Mouse (Mus musculus) olfactory bulb, adult 2 months (tissue): ENCODE data around the gene Olfr1048.

Source experiments
- CTCF ChIP-seq: fragments of 200-500 bp; IDR thresholded peaks from 2 replicates; pipeline ENCODE4 v1.5.1; 2012; ENCODE audit warnings: low read depth, mild to moderate bottlenecking, low read length, moderate library complexity; ENCODE audit not compliant: insufficient read depth
- POLR2A ChIP-seq: fragments of 200-500 bp; IDR thresholded peaks from 2 replicates; pipeline ENCODE4 v1.6.1; 2012; ENCODE audit warnings: mild to moderate bottlenecking, low read depth, low read length, moderate library complexity; ENCODE audit not compliant: insufficient read depth

DNA sequence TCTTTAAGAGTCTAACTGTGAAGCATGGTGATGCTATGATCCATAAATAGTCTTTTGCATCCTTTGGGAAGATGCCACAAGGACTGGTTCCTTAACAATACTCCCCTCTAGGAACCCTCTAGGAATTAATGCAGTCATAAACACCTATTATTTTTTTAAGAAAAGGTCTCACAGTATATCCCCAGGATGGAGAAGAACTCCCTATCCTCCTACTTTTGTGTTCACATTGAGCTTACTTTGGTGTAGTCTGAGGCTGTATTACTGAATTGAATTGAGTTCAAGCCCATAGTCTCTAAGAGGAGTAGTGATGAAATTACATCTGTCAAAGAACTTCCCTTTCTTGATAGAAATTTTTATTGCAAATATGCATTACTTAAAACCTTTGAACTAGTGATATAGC is 37.2 kb downstream of the Olfr1048 start, which contains the start of gene Olfr1045:
- TF ChIP-seq POLR2A (no peak), CTCF (no peak)
